Mouse (Mus musculus): Measurements from ENCODE around the gene Mical3. TPM values are rescaled to one million over a fixed set of nuclear protein-coding genes. Genes with fewer than 3 reads are reported as not detected.

Gene Mical3
- total RNA-seq, 1 experiment = 30.0 TPM

DNA sequence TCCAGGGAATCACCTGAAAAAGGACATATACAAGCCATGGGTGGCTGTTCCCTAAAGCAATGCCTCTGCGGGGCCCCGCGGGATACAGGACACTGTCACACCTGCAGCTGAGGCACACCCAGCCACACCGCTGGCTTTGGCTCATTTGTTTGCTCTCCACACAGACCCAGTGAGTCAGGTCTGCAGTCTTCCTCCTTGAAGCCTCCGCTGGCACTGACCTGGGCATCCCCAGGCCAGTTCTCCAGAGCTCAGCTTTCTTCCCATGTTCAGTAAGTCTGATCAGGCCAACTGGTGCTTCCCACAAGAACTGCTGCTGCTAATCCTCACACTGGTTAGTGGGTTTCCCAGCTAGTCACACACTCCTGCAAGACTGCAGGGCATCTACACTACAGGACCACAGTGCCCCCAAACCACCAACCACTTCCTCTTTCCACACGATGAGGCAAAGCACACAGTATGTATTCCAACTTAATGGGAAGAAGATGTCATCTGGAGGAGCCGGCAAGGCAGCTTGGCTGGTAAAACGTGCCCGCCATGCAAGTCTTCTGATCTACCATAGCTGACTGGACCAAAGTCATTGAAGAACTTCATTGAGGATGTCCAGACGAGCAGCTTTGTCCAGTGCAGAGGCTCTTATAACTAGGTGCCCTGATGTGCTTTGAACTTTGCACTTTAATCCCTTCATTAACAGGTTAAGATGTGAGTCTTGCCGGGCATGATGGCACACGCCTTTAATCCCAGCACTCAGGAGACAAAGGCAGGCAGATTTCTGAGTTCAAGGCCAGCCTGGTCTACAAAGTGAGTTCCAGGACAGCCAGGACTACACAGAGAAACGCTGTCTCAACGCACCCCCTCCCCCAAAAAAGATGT, 228.8 kb downstream of the Mical3 start:
- Histone ChIP-seq H3K9me3 (ENCODE audit: control insufficient read depth, insufficient read depth, low read depth, low read length) (no peaks in the 10 kb centered on the region), H3K4me1 (ENCODE audit: control insufficient read depth in 2 of 2, insufficient read depth in 2 of 2, low read length in 2 of 2, poor library complexity in 1 of 2) (peaks cover 0 to 6% of the 10 kb centered on the region in 2 experiments; a peak in 2 of 4 replicates), H3K9ac (ENCODE audit: insufficient read depth, low read depth, low read length, poor library complexity, severe bottlenecking) (no peak overlapping the region), H3K4me3 (ENCODE audit: insufficient read depth in 1 of 2, low read depth in 1 of 2, low read length in 2 of 2, poor library complexity in 1 of 2, severe bottlenecking in 1 of 2) (no peak overlapping the region), H3K36me3 (ENCODE audit: control insufficient read depth, insufficient read depth, low read length, poor library complexity, severe bottlenecking) (peaks cover 26% of the 10 kb centered on the region), H3K27ac (ENCODE audit: insufficient read depth, low read depth, low read length, poor library complexity, severe bottlenecking) (no peak overlapping the region)
- TF ChIP-seq HCFC1 (IDR thresholded peaks at IDR 0.05; ENCODE audit: borderline replicate concordance, insufficient read depth, low read length) (no peak), MAFK (IDR thresholded peaks at IDR 0.05; ENCODE audit: insufficient read depth, low read depth, low read length) (no peak), CHD2 (IDR thresholded peaks at IDR 0.05; ENCODE audit: low read depth, low read length) (no peak), ZNF384 (IDR thresholded peaks at IDR 0.05; ENCODE audit: low read depth, low read length) (no peak), ZC3H11A (IDR thresholded peaks at IDR 0.05; ENCODE audit: borderline replicate concordance, low read depth, low read length) (no peak)
- in situ Hi-C loops (cut with MboI; ENCODE audit: low sequenced_read_pairs in 2 of 2, unreplicated experiment in 2 of 2) = no loop called here
- DNase-seq (ENCODE audit: low read depth, low spot score) = no peak

DNA sequence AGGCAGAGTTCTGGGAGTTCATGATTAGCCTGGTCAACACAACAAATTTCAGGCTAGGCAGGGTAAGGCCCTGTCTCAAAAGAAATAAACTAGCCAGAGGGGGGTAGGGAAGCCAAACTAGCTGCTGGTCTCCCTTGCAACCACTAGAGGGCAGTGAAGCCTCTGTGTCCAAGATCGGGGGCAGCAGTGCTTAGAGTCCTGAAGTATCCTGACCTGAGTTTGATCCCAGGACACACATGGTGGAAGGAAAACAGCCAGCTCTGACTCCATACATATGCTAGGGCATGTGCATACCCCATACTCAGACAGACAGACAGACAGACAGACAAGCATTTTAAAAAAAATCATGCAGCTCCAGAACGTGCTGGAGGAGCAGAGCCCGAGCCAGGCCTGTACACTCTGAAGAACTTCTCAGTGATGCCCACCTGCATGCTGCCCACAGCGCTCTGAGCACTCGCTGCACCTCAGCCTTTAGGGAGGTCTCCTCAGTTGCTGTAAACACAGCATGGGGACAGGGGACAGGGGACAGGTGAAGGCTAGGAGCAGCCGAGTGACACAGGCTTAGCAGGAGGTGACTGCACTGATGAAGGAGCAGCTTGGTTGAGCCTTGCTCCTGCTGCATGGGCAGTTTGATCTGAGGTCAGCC, 232.5 kb downstream of the Mical3 start:
- DNase-seq (ENCODE audit: low read depth, low spot score) = peak; percentile 55
- no peaks in the 10 kb centered on the region; a peak in 1 of 4 replicates for H3K4me1 ChIP-seq (ENCODE audit: control insufficient read depth in 2 of 2, insufficient read depth in 2 of 2, low read length in 2 of 2, poor library complexity in 1 of 2)
- H3K9ac ChIP-seq (ENCODE audit: insufficient read depth, low read depth, low read length, poor library complexity, severe bottlenecking) = no peak overlapping the region
- peak; percentile 30; the same call in 1 of the 2 replicates for TF ChIP-seq ZC3H11A (IDR thresholded peaks at IDR 0.05; ENCODE audit: borderline replicate concordance, low read depth, low read length)
- TF ChIP-seq ZNF384 (IDR thresholded peaks at IDR 0.05; ENCODE audit: low read depth, low read length) = no peak
- in situ Hi-C loops (cut with MboI; ENCODE audit: low sequenced_read_pairs in 2 of 2, unreplicated experiment in 2 of 2) = no loop called here
- no peak overlapping the region for H3K4me3 ChIP-seq (ENCODE audit: insufficient read depth in 1 of 2, low read depth in 1 of 2, low read length in 2 of 2, poor library complexity in 1 of 2, severe bottlenecking in 1 of 2)
- no peak overlapping the region for H3K27ac ChIP-seq (ENCODE audit: insufficient read depth, low read depth, low read length, poor library complexity, severe bottlenecking)
- H3K9me3 ChIP-seq (ENCODE audit: control insufficient read depth, insufficient read depth, low read depth, low read length) = no peaks in the 10 kb centered on the region
- H3K36me3 ChIP-seq (ENCODE audit: control insufficient read depth, insufficient read depth, low read length, poor library complexity, severe bottlenecking) = peaks cover 60% of the 10 kb centered on the region

DNA sequence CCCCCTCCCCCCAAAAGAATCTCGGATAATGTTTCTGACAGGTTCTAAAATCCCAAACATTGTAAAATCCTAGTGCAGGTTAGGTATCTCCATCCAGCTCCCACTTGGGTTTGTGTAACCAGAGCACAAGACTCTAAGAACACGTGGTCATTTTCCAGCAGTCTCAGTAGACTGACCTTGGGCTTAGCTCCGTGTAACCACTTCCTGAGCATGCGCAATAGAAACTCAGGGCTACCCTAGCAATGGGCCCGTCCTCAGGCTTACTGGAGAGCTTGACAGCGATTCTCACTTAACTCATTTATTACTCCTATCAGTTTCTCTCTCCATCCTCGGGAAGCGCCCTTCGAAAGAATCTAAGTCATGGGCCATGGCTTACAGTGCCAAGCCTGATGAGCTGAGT, 236.3 kb downstream of the Mical3 start:
- in situ Hi-C loops (cut with MboI; ENCODE audit: low sequenced_read_pairs in 2 of 2, unreplicated experiment in 2 of 2) = no loop called here
- no peak for DNase-seq (ENCODE audit: low read depth, low spot score)
- no peak for TF ChIP-seq HCFC1 (IDR thresholded peaks at IDR 0.05; ENCODE audit: borderline replicate concordance, insufficient read depth, low read length)
- no peak for TF ChIP-seq MAFK (IDR thresholded peaks at IDR 0.05; ENCODE audit: insufficient read depth, low read depth, low read length)
- TF ChIP-seq ZC3H11A (IDR thresholded peaks at IDR 0.05; ENCODE audit: borderline replicate concordance, low read depth, low read length) = no peak
- TF ChIP-seq ZNF384 (IDR thresholded peaks at IDR 0.05; ENCODE audit: low read depth, low read length) = no peak
- TF ChIP-seq CHD2 (IDR thresholded peaks at IDR 0.05; ENCODE audit: low read depth, low read length) = no peak
- peaks cover 75% of the 10 kb centered on the region for H3K36me3 ChIP-seq (ENCODE audit: control insufficient read depth, insufficient read depth, low read length, poor library complexity, severe bottlenecking)
- no peaks in the 10 kb centered on the region; a peak in 1 of 4 replicates for H3K4me1 ChIP-seq (ENCODE audit: control insufficient read depth in 2 of 2, insufficient read depth in 2 of 2, low read length in 2 of 2, poor library complexity in 1 of 2)
- H3K4me3 ChIP-seq (ENCODE audit: insufficient read depth in 1 of 2, low read depth in 1 of 2, low read length in 2 of 2, poor library complexity in 1 of 2, severe bottlenecking in 1 of 2) = no peak overlapping the region
- no peak overlapping the region for H3K27ac ChIP-seq (ENCODE audit: insufficient read depth, low read depth, low read length, poor library complexity, severe bottlenecking)
- no peaks in the 10 kb centered on the region for H3K9me3 ChIP-seq (ENCODE audit: control insufficient read depth, insufficient read depth, low read depth, low read length)
- H3K9ac ChIP-seq (ENCODE audit: insufficient read depth, low read depth, low read length, poor library complexity, severe bottlenecking) = no peak overlapping the region

DNA sequence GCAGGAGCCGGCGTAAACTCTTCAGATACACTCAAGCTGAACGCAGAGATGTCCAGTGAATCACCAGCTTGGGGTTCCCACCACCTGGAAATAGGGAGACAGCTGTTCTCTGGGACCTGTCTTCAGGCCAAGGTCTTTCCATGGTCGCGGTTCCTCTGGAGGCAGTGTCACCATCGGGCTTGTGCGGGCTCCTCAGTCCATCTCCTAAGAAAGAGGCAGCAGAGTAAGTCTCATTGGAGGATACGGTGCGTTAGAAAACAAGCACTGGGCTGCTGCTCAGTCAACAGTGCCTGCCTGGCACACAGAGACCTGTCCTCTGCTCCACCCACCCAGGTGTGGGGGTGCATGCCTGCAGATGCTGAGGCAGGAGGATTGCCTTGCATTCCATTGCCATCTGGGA, 236.7 kb downstream of the Mical3 start:
- Histone ChIP-seq H3K27ac (ENCODE audit: insufficient read depth, low read depth, low read length, poor library complexity, severe bottlenecking) (no peak overlapping the region), H3K9me3 (ENCODE audit: control insufficient read depth, insufficient read depth, low read depth, low read length) (no peaks in the 10 kb centered on the region), H3K9ac (ENCODE audit: insufficient read depth, low read depth, low read length, poor library complexity, severe bottlenecking) (no peak overlapping the region), H3K4me1 (ENCODE audit: control insufficient read depth in 2 of 2, insufficient read depth in 2 of 2, low read length in 2 of 2, poor library complexity in 1 of 2) (no peaks in the 10 kb centered on the region; a peak in 1 of 4 replicates), H3K4me3 (ENCODE audit: insufficient read depth in 1 of 2, low read depth in 1 of 2, low read length in 2 of 2, poor library complexity in 1 of 2, severe bottlenecking in 1 of 2) (no peak overlapping the region), H3K36me3 (ENCODE audit: control insufficient read depth, insufficient read depth, low read length, poor library complexity, severe bottlenecking) (peaks cover 74% of the 10 kb centered on the region)
- in situ Hi-C loops (cut with MboI; ENCODE audit: low sequenced_read_pairs in 2 of 2, unreplicated experiment in 2 of 2) = no loop called here
- TF ChIP-seq ZC3H11A (IDR thresholded peaks at IDR 0.05; ENCODE audit: borderline replicate concordance, low read depth, low read length) = no peak
- TF ChIP-seq HCFC1 (IDR thresholded peaks at IDR 0.05; ENCODE audit: borderline replicate concordance, insufficient read depth, low read length) = no peak
- TF ChIP-seq CHD2 (IDR thresholded peaks at IDR 0.05; ENCODE audit: low read depth, low read length) = no peak
- no peak for TF ChIP-seq ZNF384 (IDR thresholded peaks at IDR 0.05; ENCODE audit: low read depth, low read length)
- no peak for TF ChIP-seq MAFK (IDR thresholded peaks at IDR 0.05; ENCODE audit: insufficient read depth, low read depth, low read length)
- DNase-seq (ENCODE audit: low read depth, low spot score) = no peak

Measured in ES-E14 (cell line).